Mouse (Mus musculus): ENCODE measurements around the gene Dlec1. TPM values are rescaled to one million over a fixed set of nuclear protein-coding genes. Genes with fewer than 3 reads are reported as not detected.

Dlec1 gene
- polyA plus RNA-seq, 1 experiment: 0.16 TPM

DNA sequence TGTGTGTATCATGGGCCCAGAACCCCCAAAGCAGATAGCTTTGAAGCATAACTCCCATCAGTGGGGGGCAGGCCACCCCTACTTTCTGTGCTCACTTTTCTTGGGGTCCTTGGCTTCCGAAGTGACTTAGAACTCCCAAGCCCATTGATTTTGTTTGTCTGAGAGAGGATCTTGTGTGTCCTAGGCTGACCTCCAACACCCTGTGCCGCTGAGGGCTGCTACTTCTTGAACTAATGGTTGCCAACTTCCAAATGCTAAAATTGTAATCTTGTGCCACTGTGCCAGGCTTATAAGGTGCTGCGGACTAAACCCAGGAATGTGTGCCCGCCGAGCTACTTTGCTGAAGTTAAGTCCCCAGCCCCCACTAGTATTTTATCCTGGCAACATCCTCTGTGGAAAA is 11.8 kb upstream of the Dlec1 start:
- TF ChIP-seq POLR2A (IDR thresholded peaks at IDR 0.05; ENCODE audit: low read depth, low read length): no peak
- no peak for TF ChIP-seq CTCF (IDR thresholded peaks at IDR 0.05; ENCODE audit: extremely low read depth, insufficient read length, insufficient replicate concordance, low read depth, low read length)
- 85% methylated on average over 5 of the region's 5 CpGs for WGBS
- no peak overlapping the region for H3K4me3 ChIP-seq (ENCODE audit: low read depth, low read length)
- H3K27ac ChIP-seq (ENCODE audit: insufficient read depth, low read depth, low read length): no peak overlapping the region
- H3K36me3 ChIP-seq (ENCODE audit: control insufficient read depth, insufficient read depth, low read length): no peaks in the 10 kb centered on the region
- H3K27me3 ChIP-seq (ENCODE audit: control insufficient read depth, insufficient read depth, low read length): peaks cover 17% of the 10 kb centered on the region
- H3K4me1 ChIP-seq (ENCODE audit: control insufficient read depth, insufficient read depth, insufficient read length, low read length): peaks cover 17% of the 10 kb centered on the region

DNA sequence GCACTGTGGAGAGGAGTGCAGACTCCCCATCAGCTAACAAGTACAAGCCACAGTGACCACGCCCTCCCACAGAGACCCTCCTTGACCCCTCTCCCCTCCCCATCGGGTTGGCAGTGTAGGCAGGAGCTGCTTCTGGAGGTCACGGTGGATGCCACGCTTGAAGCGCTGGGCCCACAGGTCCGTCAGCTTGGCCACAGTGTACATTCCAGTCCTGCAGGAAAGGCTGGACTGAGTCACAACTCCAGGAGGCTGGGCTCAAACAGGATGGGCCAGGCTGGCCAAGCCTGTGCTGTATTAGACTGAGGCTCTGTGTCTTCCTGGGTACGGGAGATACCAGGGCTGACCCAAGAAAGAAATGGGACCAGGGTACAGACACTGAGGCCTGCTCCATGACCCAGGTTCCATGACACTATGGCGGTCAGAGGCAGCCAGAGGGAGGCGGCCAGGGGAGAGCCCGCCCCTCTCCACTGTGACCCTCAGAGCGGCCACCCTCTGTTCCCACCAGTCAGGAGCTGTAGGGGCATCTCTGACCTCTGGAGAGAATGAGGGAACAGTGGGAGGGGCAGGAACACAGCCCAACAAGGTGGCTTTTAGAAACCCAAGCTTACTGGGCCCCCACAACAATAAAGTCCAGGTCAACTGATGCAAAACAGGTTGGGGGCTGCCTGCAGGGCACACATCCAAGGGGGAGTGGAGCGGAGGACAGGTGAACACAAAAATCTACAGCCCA is 10.5 kb upstream of the Dlec1 start:
- TF ChIP-seq POLR2A (IDR thresholded peaks at IDR 0.05; ENCODE audit: low read depth, low read length) (no peak), CTCF (IDR thresholded peaks at IDR 0.05; ENCODE audit: extremely low read depth, insufficient read length, insufficient replicate concordance, low read depth, low read length) (no peak)
- 71% methylated on average over 12 of the region's 12 CpGs for WGBS

DNA sequence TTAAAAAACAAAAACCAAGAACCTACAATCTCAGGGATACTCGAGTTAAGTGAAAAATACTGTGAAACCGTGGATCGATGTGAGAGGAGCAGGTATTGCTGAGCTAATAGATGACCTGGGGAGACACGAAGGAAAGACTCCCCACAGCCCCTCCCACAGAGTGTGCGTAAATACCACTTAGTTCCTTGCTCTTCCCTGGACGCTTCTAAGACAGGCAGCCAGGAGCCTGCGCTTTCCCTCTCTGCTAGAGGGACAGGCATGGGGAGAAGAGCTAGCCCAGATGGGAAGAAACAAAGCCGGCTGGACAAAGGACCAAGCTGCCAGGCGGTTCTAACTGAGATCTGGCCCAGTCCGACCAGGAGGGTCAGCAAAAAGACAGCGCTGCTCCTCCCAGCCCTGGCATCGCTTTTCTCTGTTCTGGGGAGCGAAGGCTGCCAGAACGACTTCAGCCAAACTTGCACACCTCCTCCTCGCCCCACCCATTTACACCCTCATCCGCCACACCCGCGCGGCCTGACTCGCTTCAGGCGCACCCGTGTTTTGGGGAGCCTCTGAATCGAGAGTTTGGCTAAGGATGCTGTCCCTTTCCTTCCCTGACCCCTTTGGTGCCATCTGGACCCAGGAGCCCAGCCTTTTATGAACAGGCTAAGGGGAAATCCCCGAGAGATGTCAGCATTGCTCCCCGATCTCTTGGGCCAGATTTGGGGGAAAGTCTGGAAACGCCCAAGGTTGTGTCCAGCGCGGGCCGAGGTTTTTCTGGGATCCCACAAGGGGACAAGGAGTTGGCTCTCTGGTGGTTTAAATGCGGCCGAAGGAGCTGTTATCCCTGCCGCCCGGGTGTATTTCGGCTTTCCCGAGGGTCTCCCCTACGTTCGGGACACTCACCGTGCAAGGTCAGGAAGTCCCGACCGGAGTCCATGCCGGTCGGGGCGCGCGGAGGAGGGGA is 9.5 kb upstream of the Dlec1 start:
- TF ChIP-seq POLR2A (IDR thresholded peaks at IDR 0.05; ENCODE audit: low read depth, low read length) (no peak), CTCF (IDR thresholded peaks at IDR 0.05; ENCODE audit: extremely low read depth, insufficient read length, insufficient replicate concordance, low read depth, low read length) (no peak)
- peaks cover 17% of the 10 kb centered on the region for H3K27me3 ChIP-seq (ENCODE audit: control insufficient read depth, insufficient read depth, low read length)
- H3K4me3 ChIP-seq (ENCODE audit: low read depth, low read length): peak overlapping the region; percentile 61
- peaks cover 7% of the 10 kb centered on the region for H3K4me1 ChIP-seq (ENCODE audit: control insufficient read depth, insufficient read depth, insufficient read length, low read length)
- H3K27ac ChIP-seq (ENCODE audit: insufficient read depth, low read depth, low read length): no peak overlapping the region
- 3% methylated on average over 45 of the region's 45 CpGs for WGBS
- no peaks in the 10 kb centered on the region for H3K36me3 ChIP-seq (ENCODE audit: control insufficient read depth, insufficient read depth, low read length)

More for the DNA sequence above, 10.5 kb upstream of the Dlec1 start:
- no peaks in the 10 kb centered on the region for H3K36me3 ChIP-seq (ENCODE audit: control insufficient read depth, insufficient read depth, low read length)
- peaks cover 17% of the 10 kb centered on the region for H3K27me3 ChIP-seq (ENCODE audit: control insufficient read depth, insufficient read depth, low read length)
- no peak overlapping the region for H3K27ac ChIP-seq (ENCODE audit: insufficient read depth, low read depth, low read length)
- peaks cover 11% of the 10 kb centered on the region for H3K4me1 ChIP-seq (ENCODE audit: control insufficient read depth, insufficient read depth, insufficient read length, low read length)
- no peak overlapping the region for H3K4me3 ChIP-seq (ENCODE audit: low read depth, low read length)

DNA sequence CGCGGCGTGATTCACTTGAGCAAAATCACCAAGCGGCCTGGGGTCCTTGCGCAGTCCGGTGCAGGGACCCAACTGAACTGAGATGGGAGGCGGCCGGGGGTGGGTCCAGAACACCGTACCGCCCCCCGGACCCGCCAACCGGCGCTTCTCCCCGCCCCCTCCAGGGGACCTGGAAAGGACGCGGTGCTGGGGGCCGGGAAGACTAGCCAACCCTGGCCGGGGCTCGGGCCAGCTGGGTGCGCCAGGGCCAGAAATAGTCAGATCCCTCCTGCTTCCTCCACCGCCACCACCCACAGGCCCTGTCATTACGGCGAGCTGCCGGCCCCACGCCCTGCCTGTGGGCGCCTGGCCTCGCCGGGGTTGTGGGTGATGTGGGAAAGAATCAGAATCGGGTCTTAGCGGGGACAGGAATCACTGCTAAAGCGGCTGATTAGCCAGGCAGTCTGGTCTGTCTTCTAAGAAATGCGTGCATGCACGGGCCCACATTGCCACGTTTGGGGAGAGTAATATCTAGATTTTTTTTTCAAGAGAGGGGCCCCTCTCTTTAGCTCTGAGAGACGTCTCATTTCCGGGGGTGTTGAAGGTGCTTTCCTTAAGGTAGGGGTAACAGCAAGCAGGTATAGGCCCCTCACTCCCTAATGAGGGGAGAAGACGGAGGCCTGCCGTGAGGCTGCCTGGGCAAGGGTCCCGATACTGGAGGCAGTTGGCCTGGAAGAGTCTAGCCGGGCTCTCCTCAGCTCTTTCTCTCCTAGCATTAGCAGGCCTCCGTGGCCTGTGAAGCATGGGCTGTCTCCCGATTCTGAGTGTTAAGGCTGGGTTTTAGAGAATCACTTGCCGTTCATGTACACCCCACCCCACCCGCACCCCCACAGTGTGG is 8.6 kb upstream of the Dlec1 start, which contains the start of gene Plcd1:
Gene Plcd1, minus strand, starts transcription at position 84 of the 877 bp plus-strand sequence.
- TF ChIP-seq POLR2A (IDR thresholded peaks at IDR 0.05; ENCODE audit: low read depth, low read length): peak; percentile 22; the same call in 1 of the 2 replicates
- no peak for TF ChIP-seq CTCF (IDR thresholded peaks at IDR 0.05; ENCODE audit: extremely low read depth, insufficient read length, insufficient replicate concordance, low read depth, low read length)
- peaks cover 7% of the 10 kb centered on the region for H3K4me1 ChIP-seq (ENCODE audit: control insufficient read depth, insufficient read depth, insufficient read length, low read length)
- H3K27ac ChIP-seq (ENCODE audit: insufficient read depth, low read depth, low read length): no peak within 1 kb of the TSS
- H3K27me3 ChIP-seq (ENCODE audit: control insufficient read depth, insufficient read depth, low read length): peaks cover 17% of the 10 kb centered on the region
- peak within 1 kb of the TSS; percentile 61 for H3K4me3 ChIP-seq (ENCODE audit: low read depth, low read length)
- H3K36me3 ChIP-seq (ENCODE audit: control insufficient read depth, insufficient read depth, low read length): no peaks in the 10 kb centered on the region
- WGBS: 18% methylated on average over 45 of the region's 45 CpGs

DNA sequence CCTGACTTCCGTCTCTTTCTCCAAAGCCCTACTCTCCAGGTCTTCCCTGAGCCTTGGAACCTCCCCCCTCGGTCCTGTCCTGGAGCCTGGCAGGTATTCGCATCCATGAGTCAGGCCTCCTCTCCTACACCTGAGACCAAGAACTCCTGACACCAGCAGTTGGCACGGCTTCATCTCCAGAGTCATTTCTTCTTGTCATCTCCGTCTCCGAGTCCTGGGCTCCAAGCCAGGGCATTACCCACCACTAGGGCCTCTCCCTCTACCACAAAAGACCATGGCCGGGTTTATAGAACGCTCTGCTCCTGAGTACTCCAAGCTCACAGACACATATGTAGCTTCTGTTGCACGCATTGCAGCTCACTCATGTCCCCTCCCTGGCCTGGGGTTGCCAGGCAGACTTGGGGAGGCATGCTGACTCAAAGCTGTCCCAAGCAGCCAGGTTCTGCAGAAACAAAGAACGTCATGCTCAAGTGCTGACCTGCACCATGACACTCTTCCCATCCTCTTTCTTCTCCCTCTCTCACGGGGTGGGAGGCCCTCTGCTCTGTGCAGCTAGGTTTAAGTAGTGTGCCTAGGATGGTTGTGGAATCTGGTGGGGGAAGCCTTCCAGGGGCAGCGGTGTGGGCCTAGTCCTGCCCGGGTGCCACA is 7.7 kb upstream of the Dlec1 start:
- Histone ChIP-seq H3K4me1 (ENCODE audit: control insufficient read depth, insufficient read depth, insufficient read length, low read length) (peaks cover 7% of the 10 kb centered on the region), H3K27me3 (ENCODE audit: control insufficient read depth, insufficient read depth, low read length) (peaks cover 17% of the 10 kb centered on the region), H3K27ac (ENCODE audit: insufficient read depth, low read depth, low read length) (no peak overlapping the region), H3K36me3 (ENCODE audit: control insufficient read depth, insufficient read depth, low read length) (no peaks in the 10 kb centered on the region), H3K4me3 (ENCODE audit: low read depth, low read length) (no peak overlapping the region)
- WGBS: 77% methylated on average over 13 of the region's 13 CpGs
- TF ChIP-seq POLR2A (IDR thresholded peaks at IDR 0.05; ENCODE audit: low read depth, low read length) (no peak), CTCF (IDR thresholded peaks at IDR 0.05; ENCODE audit: extremely low read depth, insufficient read length, insufficient replicate concordance, low read depth, low read length) (no peak)

Data from small intestine, adult 2 months (tissue).